Mouse (Mus musculus): ENCODE measurements at regions not wholly inside any gene's neighbourhood (a gene's known extent, or its start where the extent isn't known, plus 50 kb on each side); places are given as distances from the start of the nearest gene placed in this dataset.

DNA sequence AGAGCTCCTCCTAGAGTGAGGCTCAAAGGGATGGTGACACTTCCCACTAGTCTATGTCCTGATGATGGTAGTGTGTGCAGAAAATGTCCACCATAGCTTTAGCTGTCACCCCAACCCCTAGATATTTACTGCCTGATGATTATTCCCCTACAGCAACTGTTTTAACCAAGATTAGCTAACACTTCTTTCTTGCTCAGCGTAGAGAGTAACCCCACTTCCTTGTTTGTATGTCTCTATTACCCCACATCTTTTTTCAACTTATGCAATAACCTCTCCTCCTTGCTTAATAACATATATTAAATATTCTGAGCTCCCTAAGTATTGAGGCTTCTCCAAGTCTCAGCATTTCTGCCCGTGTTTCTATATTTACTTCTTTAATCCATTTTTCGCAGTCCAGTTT lies 404.2 kb upstream of the Cntn3 start:
- in situ Hi-C loops (cut with MboI; ENCODE audit: low pct_unique_long_range_greater_than_20kb in 1 of 2, low sequenced_read_pairs in 2 of 2, unreplicated experiment in 1 of 2), result no loop called here

DNA sequence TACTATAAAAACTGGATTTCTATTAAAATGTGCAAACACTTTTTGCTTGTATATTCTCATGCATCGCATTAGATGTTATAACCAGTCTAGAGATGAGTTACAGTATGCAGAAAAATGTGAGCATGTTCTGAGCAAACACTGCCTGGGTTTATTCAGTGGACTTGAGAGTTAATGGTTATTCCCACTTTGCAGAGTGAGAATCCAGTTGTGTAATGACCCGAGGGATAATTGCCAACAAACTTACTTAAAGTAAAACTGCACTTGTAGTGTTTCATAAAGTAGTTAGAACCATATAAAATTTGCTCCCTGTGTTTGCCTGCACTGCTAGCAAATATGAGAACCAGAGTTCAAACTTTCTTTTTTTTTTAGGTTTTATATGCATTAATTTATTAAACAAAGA lies 450.4 kb upstream of the Cntn3 start:
- in situ Hi-C loops (cut with MboI; ENCODE audit: low pct_unique_long_range_greater_than_20kb in 1 of 2, low sequenced_read_pairs in 2 of 2, unreplicated experiment in 1 of 2), result no loop called here

DNA sequence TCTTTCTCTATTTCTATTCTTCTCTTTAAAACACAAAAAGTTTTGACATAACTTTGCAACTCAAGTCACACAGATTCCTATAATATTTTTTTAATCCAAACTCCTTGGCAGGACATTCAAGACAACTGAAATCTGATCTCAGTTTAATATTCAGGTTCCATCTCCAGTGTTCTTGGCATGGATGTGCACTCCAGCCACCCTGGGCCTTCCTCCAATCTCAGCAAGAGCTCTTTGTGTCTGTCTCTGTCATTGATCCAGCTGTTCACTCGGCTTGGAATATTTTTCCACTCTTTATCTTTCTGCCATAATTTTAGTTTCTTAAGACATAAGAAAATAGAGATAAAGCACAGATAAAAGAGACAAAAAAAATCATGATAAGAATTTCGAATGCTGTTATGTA lies 451.1 kb upstream of the Cntn3 start:
- in situ Hi-C loops (cut with MboI; ENCODE audit: low pct_unique_long_range_greater_than_20kb in 1 of 2, low sequenced_read_pairs in 2 of 2, unreplicated experiment in 1 of 2), result no loop called here

DNA sequence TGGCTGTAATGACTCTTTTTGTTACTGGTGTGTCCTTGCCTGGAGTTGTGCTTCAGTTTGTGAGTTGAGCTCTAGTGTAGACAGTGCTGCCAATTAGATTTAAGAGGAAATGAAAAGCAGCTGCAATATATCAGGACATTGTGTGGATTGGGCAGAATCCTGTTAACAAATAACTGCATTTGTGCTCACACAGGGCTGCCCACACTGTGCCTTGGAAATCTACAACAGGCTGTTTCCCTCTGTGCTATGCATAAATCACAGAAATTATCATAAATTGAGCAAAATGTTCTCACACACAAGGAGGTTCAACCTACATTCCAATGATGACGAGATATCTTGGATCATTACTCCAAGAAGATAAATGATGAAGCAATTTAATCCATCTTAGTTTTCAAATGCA lies 455.2 kb upstream of the Cntn3 start:
- in situ Hi-C loops (cut with MboI; ENCODE audit: low pct_unique_long_range_greater_than_20kb in 1 of 2, low sequenced_read_pairs in 2 of 2, unreplicated experiment in 1 of 2), result no loop called here

DNA sequence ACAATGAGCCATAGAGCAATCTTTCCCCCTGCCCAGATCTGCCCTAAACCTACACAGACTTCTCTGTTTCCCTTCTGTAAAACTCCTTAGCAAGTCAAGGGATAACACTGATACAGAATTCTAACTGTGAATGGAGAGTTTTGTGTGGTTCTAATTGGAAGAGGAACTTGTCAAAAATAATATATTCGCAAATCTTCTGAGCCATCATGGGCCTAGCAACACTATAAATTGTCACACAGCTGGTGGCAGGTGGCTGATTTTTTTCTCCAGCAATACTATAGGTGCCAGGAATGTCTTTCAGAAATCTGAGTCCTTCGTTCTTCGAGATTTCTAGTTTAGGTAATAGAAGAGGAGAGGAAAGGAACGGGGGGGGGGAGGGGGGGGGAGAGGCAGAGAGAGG lies 460.5 kb upstream of the Cntn3 start:
- in situ Hi-C loops (cut with MboI; ENCODE audit: low pct_unique_long_range_greater_than_20kb in 1 of 2, low sequenced_read_pairs in 2 of 2, unreplicated experiment in 1 of 2), result no loop called here

DNA sequence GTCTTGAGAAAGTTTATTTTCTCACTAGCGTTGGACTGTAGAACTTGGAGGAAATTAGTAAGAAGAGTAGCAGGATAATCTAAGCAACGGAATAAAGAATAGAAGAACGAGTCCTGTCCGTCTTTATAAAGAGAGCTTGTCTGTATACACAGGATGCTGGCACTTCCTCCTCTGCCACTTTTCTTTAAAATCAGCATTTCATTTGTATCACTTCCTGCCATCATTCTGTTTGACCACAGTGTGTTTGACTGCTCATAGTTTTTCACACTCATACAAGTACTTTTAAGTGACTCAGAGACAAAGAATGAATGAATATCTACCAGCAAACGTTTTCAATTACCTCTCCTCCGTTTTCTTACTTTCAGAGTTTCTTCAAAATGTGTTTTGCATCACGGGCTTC lies 461.0 kb upstream of the Cntn3 start:
- in situ Hi-C loops (cut with MboI; ENCODE audit: low pct_unique_long_range_greater_than_20kb in 1 of 2, low sequenced_read_pairs in 2 of 2, unreplicated experiment in 1 of 2), result no loop called here

DNA sequence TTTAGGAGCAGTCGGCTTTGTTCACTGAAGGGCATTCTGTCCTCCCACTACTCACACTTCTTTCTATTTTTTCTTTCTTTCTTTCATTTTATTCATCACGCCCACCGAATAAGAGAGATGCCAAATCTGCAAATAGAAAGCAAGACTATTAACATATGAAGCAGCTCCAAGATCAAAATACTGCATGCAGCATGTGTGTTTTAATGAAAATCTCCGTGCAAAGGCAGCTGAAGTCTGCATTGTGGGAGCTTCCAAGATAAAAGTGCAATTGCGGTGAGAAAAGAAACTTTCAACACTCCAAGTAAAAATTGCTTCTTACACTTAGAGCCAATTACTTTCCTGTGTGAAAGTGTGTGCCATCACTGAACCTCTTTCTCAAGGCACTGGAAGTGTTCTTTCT lies 449.8 kb upstream of the Chl1 start:
- in situ Hi-C loops (cut with MboI; ENCODE audit: low pct_unique_long_range_greater_than_20kb in 1 of 2, low sequenced_read_pairs in 2 of 2, unreplicated experiment in 1 of 2), result no loop called here

DNA sequence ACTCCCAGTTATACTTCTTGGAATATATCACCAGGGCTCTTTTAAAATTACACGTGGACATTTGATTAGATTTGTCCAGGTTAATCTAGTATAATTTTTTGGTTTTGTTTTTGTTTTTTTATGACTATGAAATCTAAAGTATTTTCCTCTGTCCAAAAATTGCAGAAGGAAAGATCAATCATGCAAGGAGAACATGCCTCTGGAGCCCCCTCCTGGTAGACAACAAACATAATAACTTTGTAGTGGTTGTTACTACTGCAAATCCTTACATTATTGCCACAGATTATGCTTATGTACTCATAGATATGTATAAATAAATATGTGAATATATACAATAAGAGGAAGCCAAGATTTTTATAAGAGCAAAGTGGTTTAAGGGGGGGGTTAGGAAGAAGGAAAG lies 404.2 kb upstream of the Chl1 start:
- in situ Hi-C loops (cut with MboI; ENCODE audit: low pct_unique_long_range_greater_than_20kb in 1 of 2, low sequenced_read_pairs in 2 of 2, unreplicated experiment in 1 of 2), result no loop called here

DNA sequence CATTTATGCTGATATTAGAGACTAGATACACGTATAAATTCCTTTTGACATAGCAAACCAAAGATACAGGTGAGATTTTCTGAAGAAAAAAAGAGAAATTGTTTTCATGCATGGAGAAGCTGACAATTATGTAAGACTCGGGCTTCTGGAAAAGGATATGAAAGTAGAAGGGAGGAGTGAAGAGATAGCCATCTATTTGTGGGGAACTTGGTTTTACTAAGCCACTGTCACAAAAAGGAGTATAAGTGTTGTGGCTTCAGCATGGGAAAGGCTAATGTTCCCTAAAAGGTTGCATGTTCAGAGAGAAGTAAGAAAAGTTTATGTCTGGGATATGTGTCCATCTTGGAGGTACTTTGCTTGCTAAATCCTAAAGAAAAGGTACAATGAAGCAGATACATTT lies 390.8 kb upstream of the Chl1 start:
- in situ Hi-C loops (cut with MboI; ENCODE audit: low pct_unique_long_range_greater_than_20kb in 1 of 2, low sequenced_read_pairs in 2 of 2, unreplicated experiment in 1 of 2), result no loop called here

DNA sequence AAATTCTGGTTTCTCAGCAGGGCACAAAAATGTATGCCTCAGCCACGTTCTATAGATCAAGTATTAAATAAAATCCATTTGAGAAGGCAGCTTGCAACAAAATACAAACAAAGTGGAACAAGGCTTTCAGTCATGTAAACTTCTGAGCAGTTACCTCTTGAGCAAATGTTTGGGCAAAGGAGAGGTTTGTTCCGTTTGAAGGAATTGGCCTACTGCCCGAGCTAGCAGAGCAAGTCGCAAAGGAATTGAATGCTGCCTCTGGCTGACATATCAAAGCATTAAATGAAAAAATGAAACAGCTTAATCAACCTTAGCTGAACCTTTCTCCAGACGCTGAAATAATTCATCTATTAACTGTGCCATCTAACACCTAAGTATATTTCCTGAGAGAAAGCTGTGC lies 369.5 kb upstream of the Chl1 start:
- in situ Hi-C loops (cut with MboI; ENCODE audit: low pct_unique_long_range_greater_than_20kb in 1 of 2, low sequenced_read_pairs in 2 of 2, unreplicated experiment in 1 of 2), result no loop called here

DNA sequence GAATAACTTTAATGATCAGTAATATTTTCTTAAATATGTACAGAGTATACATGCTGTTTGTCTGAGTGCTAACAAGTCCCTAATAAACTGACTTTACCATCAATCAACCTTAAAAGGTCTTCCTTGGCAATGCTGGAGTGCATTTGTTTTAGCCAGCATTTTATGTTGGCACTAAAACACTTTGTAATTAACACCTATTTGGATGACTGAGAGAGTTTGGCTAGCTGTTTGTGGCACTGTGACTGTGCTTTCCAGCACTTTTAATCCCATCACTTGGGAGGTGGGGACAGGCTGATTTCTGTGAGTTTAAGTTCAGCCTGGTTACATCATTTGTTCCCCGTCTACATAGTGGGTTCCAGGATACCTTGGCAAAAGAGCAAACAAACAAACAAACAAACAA lies 332.5 kb upstream of the Chl1 start:
- in situ Hi-C loops (cut with MboI; ENCODE audit: low pct_unique_long_range_greater_than_20kb in 1 of 2, low sequenced_read_pairs in 2 of 2, unreplicated experiment in 1 of 2), result no loop called here

DNA sequence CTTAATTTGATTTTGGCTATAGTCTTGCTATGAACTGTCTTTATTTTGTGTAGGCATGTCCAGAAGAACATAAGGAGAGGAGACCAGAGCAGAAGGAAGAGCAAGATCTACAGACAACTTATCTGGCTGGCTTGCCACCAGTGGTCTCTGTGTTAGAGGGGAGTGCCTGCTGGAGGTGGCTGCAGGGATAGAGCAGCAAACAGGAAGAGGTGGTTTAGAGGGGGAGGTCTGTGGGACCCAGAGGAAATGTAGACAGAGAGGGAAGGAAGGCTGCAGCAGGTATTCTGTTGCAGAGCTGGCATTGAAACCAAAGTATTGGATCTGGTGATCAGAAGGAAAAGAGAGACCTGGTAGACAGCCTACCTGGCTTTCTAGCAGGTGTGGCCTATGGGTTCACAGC lies 327.0 kb upstream of the Chl1 start:
- in situ Hi-C loops (cut with MboI; ENCODE audit: low pct_unique_long_range_greater_than_20kb in 1 of 2, low sequenced_read_pairs in 2 of 2, unreplicated experiment in 1 of 2), result no loop called here

DNA sequence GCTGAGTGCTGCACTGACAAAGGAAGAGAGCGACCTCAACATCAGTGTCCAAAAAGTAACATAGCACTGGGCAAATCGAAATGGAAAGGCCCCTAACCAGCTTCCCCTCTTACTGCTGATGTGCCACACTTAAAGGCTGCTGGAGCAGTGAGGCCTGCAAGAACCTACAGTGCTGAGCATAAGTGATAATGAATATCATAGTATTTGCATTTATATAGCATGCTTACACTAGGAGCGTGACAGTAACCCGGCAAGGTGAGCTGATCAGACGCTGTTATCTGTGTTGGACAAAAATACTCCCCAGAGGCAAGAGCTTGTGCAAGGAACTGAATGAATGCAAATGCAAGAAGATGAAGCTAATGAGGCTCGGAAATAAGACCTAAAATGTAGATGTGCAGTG lies 313.5 kb upstream of the Chl1 start:
- in situ Hi-C loops (cut with MboI; ENCODE audit: low pct_unique_long_range_greater_than_20kb in 1 of 2, low sequenced_read_pairs in 2 of 2, unreplicated experiment in 1 of 2), result no loop called here

DNA sequence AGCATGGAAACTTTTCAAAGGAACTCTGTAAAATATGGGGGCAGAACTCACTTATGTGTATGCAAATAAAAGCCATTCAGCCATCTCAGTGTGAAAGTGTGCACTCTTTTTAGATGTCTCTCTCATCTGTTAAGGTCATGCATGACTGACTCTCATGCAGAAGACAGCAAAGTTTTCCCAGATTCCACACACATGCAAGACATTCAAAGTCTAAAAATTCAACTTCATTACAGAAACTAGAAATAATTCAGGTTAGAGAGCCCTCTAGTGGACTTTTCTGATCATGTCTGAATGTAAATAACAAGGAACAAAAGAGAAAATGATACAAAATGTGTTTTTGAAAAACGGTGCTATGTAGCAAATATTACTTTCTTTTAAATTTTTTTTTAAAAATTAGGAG lies 308.8 kb upstream of the Chl1 start:
- in situ Hi-C loops (cut with MboI; ENCODE audit: low pct_unique_long_range_greater_than_20kb in 1 of 2, low sequenced_read_pairs in 2 of 2, unreplicated experiment in 1 of 2), result no loop called here

DNA sequence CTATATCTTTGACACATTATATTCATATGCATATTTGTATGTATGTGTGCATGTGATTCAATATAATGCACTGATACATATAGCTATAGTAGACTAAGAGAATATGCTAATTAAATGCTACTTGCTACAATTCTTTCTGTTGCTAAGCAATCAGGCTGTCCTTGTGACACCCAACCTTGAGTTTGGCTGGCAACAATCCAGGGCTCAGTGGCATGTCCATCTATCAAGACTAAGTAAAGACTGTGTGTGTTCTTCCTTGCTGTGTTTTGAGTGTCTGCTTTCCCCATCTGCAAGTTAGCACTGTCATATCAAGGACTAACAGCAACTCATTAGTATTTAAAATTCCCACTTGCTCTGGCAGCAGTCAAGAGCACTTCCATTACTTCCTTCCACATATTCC lies 301.2 kb upstream of the Chl1 start:
- in situ Hi-C loops (cut with MboI; ENCODE audit: low pct_unique_long_range_greater_than_20kb in 1 of 2, low sequenced_read_pairs in 2 of 2, unreplicated experiment in 1 of 2), result no loop called here

DNA sequence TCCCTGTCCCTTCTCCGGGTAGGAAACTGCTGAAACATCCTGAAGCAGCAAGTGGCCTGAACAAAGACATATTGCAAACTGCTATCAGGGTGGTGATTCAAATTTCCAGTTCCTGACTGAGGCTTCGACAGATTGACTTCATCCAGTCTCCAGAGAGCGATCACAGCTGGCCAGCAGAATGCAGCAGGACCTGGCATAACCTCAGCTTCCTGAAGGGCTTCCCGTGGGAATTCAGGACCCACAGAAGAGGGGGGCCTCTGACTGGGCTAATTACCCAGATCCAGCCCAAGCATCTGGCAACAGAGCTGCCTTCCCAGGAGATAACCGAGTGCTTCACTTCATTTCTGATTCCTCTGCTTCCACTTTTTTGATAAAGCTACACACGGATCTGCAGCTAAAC lies 297.2 kb upstream of the Chl1 start:
- in situ Hi-C loops (cut with MboI; ENCODE audit: low pct_unique_long_range_greater_than_20kb in 1 of 2, low sequenced_read_pairs in 2 of 2, unreplicated experiment in 1 of 2), result no loop called here

DNA sequence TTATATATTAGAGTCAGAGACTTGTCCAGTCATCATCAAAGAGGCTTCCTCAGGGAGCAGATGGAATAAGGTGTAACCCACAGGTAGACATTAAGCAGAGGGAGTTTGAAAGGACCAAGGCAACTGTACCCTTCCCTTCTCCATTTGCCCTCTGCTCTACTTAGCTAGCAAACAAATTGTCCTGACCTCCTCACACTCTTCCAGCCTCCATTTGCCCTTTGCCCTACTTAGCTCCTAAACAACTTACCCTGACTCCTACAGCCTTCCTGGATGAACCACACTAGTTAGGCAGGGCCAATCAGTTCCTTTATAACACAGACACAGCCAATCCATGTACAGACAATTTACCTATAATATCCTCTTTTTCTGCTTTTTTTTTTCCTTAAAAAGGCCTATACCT lies 273.5 kb upstream of the Chl1 start:
- in situ Hi-C loops (cut with MboI; ENCODE audit: low pct_unique_long_range_greater_than_20kb in 1 of 2, low sequenced_read_pairs in 2 of 2, unreplicated experiment in 1 of 2), result no loop called here

DNA sequence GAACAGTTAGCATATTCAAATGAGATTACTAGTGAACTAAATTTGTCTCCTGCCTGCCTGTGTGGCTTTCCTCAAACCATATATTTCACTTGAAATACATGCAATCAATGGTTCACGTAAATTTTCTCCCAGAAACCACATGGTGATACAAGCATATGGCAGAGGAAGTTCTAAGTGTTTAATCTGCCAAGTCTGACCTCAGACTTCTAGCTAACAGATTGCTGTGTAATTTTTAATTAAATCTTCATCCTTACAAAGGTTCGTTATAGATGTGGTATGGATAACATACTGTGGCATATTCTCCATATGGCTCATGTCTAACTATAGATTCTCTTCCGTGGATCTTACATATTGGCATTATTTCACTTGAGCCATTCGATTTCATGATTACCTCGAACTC lies 241.4 kb upstream of the Chl1 start:
- in situ Hi-C loops (cut with MboI; ENCODE audit: low pct_unique_long_range_greater_than_20kb in 1 of 2, low sequenced_read_pairs in 2 of 2, unreplicated experiment in 1 of 2), result no loop called here

DNA sequence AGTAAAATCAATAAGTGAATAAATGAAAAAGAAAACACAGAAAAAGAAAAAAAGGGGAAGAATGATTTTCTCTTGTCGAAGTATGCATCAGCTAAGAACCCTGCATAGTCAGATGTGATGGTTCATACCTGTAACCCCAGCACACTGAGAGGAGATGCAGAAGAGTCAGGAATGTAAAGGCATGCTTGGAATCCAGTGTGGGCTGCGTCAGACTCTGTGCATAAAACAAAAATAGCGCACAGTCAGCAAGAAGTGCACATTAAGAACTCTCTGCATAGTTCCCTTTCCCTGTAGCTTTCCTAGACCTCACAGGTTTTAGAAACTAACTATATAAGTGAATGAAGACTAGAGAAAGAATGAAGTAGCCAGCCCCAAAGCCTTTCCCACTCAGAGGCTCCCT lies 238.2 kb upstream of the Chl1 start:
- in situ Hi-C loops (cut with MboI; ENCODE audit: low pct_unique_long_range_greater_than_20kb in 1 of 2, low sequenced_read_pairs in 2 of 2, unreplicated experiment in 1 of 2), result no loop called here

DNA sequence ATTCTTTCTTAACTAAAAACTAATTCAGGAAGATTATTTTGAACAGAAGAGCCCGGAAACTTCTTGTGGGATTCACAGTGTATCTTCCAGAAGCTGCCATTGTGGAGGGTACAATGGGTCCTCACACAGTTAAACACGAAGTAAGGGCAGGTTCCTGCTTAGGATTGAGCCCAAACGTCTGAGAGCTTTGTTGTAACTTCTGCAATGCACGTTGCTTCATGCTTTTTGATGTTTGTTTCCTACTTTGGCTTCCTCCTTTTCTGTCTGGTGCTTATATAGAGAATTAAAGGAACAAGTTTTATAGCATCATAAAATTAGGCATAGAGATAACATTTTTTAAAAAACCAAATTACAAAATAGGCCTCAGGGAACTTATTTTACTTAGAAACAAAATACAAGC lies 235.3 kb upstream of the Chl1 start:
- in situ Hi-C loops (cut with MboI; ENCODE audit: low pct_unique_long_range_greater_than_20kb in 1 of 2, low sequenced_read_pairs in 2 of 2, unreplicated experiment in 1 of 2), result no loop called here

DNA sequence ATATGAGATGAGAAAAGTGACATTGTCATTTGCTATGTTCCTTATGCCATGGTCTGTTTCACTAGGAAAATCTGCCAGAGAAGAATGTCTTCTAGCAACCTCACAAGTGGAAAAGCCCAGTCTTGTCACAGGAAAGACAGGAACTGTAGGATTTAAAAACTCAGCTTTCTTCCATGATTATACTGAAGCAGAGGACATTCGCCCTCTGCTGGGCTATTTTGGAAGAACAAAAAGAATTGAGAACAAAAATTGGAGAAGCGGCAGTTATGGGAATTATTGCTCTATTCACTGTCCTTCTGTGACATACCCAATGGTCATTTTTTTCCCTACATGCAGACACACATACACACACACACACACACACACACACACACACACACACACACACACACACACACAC lies 234.9 kb upstream of the Chl1 start:
- in situ Hi-C loops (cut with MboI; ENCODE audit: low pct_unique_long_range_greater_than_20kb in 1 of 2, low sequenced_read_pairs in 2 of 2, unreplicated experiment in 1 of 2), result no loop called here

DNA sequence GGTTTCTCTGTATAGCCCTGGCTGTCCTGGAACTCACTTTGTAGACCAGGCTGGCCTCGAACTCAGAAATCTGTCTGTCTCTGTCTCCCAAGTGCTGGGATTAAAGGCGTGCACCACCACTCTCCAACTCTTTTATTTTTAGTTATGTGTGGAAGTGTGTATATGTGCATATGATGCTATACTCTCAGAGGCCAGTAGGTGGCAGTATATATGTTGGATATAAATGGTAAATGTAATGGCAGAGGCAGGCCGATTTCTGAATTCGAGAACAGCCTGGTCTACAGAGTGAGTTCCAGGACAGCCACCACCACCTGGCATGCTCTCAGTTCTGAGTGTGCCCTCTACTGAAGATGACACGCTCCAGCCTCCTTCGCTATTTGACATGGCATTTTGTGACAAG lies 214.4 kb upstream of the Chl1 start:
- in situ Hi-C loops (cut with MboI; ENCODE audit: low pct_unique_long_range_greater_than_20kb in 1 of 2, low sequenced_read_pairs in 2 of 2, unreplicated experiment in 1 of 2), result no loop called here
